Mouse (Mus musculus): ENCODE measurements around the gene Trim9. TPM values are rescaled to one million over a fixed set of nuclear protein-coding genes. Genes with fewer than 3 reads are reported as not detected.

Gene Trim9
- polyA plus RNA-seq, 1 experiment from 2014 or later = 1.1 TPM

- no peaks in the 10 kb centered on the region for H3K36me3 ChIP-seq (ENCODE audit: control insufficient read depth, insufficient read depth, low read length)
- WGBS = 55% methylated on average over 15 of the region's 15 CpGs
- no peak for ATAC-seq (ENCODE audit: insufficient read depth, low FRiP score)
- no peak overlapping the region for H3K4me2 ChIP-seq (ENCODE audit: low read depth, low read length)
- H3K9ac ChIP-seq (ENCODE audit: low read length) = no peak overlapping the region
- no peaks in the 10 kb centered on the region for H3K27me3 ChIP-seq (ENCODE audit: control insufficient read depth, insufficient read depth, low read length)
- H3K4me1 ChIP-seq (ENCODE audit: control insufficient read depth, insufficient read depth, low read length) = 0 out of 2 replicates have a peak, but pooled peaks cover 3% of the 10 kb centered on the region
- no peaks in the 10 kb centered on the region for H3K9me3 ChIP-seq (replicated peaks; ENCODE audit: control insufficient read depth, low read length)
- H3K27ac ChIP-seq (ENCODE audit: low read length) = no peak overlapping the region
- no peak overlapping the region for H3K4me3 ChIP-seq (replicated peaks; ENCODE audit: low read length)
Observed at GRCm38 (mm10) chr12:70247683-70248474, 99.5 kb downstream of the Trim9 start.

- Histone ChIP-seq H3K27me3 (ENCODE audit: control insufficient read depth, insufficient read depth, low read length) (no peaks in the 10 kb centered on the region), H3K9me3 (replicated peaks; ENCODE audit: control insufficient read depth, low read length) (no peaks in the 10 kb centered on the region), H3K9ac (ENCODE audit: low read length) (no peak overlapping the region), H3K4me1 (ENCODE audit: control insufficient read depth, insufficient read depth, low read length) (no peaks in the 10 kb centered on the region), H3K27ac (ENCODE audit: low read length) (no peak overlapping the region), H3K36me3 (ENCODE audit: control insufficient read depth, insufficient read depth, low read length) (no peaks in the 10 kb centered on the region), H3K4me2 (ENCODE audit: low read depth, low read length) (no peak overlapping the region), H3K4me3 (replicated peaks; ENCODE audit: low read length) (no peak overlapping the region)
- WGBS = 66% methylated on average over 7 of the region's 7 CpGs
- no peak for ATAC-seq (ENCODE audit: insufficient read depth, low FRiP score)
Observed at GRCm38 (mm10) chr12:70242550-70242949, 104.9 kb downstream of the Trim9 start.

GRCm38 (mm10) chr12:70239741-70240140 lies 107.7 kb downstream of the Trim9 start:
- no peaks in the 10 kb centered on the region for H3K36me3 ChIP-seq (ENCODE audit: control insufficient read depth, insufficient read depth, low read length)
- H3K4me1 ChIP-seq (ENCODE audit: control insufficient read depth, insufficient read depth, low read length) = peaks cover 4% of the 10 kb centered on the region; the same call in 1 of the 2 replicates
- ATAC-seq (ENCODE audit: insufficient read depth, low FRiP score) = no peak
- 77% methylated on average over 5 of the region's 5 CpGs for WGBS
- no peak overlapping the region for H3K9ac ChIP-seq (ENCODE audit: low read length)
- no peaks in the 10 kb centered on the region for H3K9me3 ChIP-seq (replicated peaks; ENCODE audit: control insufficient read depth, low read length)
- H3K27me3 ChIP-seq (ENCODE audit: control insufficient read depth, insufficient read depth, low read length) = no peaks in the 10 kb centered on the region
- no peak overlapping the region for H3K27ac ChIP-seq (ENCODE audit: low read length)
- H3K4me2 ChIP-seq (ENCODE audit: low read depth, low read length) = no peak overlapping the region
- H3K4me3 ChIP-seq (replicated peaks; ENCODE audit: low read length) = no peak overlapping the region

GRCm38 (mm10) chr12:70238604-70239003 lies 108.8 kb downstream of the Trim9 start:
- Histone ChIP-seq H3K4me1 (ENCODE audit: control insufficient read depth, insufficient read depth, low read length) (peaks cover 7% of the 10 kb centered on the region; the same call in 1 of the 2 replicates), H3K9me3 (replicated peaks; ENCODE audit: control insufficient read depth, low read length) (no peaks in the 10 kb centered on the region), H3K36me3 (ENCODE audit: control insufficient read depth, insufficient read depth, low read length) (no peaks in the 10 kb centered on the region), H3K27ac (ENCODE audit: low read length) (no peak overlapping the region), H3K4me2 (ENCODE audit: low read depth, low read length) (no peak overlapping the region), H3K4me3 (replicated peaks; ENCODE audit: low read length) (no peak overlapping the region), H3K9ac (ENCODE audit: low read length) (no peak overlapping the region), H3K27me3 (ENCODE audit: control insufficient read depth, insufficient read depth, low read length) (no peaks in the 10 kb centered on the region)
- WGBS = 59% methylated on average over 8 of the region's 8 CpGs
- ATAC-seq (ENCODE audit: insufficient read depth, low FRiP score) = no peak

GRCm38 (mm10) chr12:70234938-70235484 lies 112.4 kb downstream of the Trim9 start:
- Histone ChIP-seq H3K9me3 (replicated peaks; ENCODE audit: control insufficient read depth, low read length) (no peaks in the 10 kb centered on the region), H3K4me2 (ENCODE audit: low read depth, low read length) (peak overlapping the region; percentile 73), H3K36me3 (ENCODE audit: control insufficient read depth, insufficient read depth, low read length) (no peaks in the 10 kb centered on the region), H3K27me3 (ENCODE audit: control insufficient read depth, insufficient read depth, low read length) (no peaks in the 10 kb centered on the region), H3K9ac (ENCODE audit: low read length) (peak overlapping the region; percentile 73), H3K4me3 (replicated peaks; ENCODE audit: low read length) (peak overlapping the region; percentile 44), H3K27ac (ENCODE audit: low read length) (no peak overlapping the region), H3K4me1 (ENCODE audit: control insufficient read depth, insufficient read depth, low read length) (peaks cover 7% of the 10 kb centered on the region; the same call in 1 of the 2 replicates)
- ATAC-seq (ENCODE audit: insufficient read depth, low FRiP score) = peak; percentile 72; the same call in 1 of the 2 replicates
- WGBS = 10% methylated on average over 13 of the region's 13 CpGs

- H3K4me2 ChIP-seq (ENCODE audit: low read depth, low read length) = no peak overlapping the region
- WGBS = 9% methylated on average over 6 of the region's 6 CpGs
- ATAC-seq (ENCODE audit: insufficient read depth, low FRiP score) = peak; percentile 80; the same call in 1 of the 2 replicates
Observed at GRCm38 (mm10) chr12:70234411-70234810, 113.0 kb downstream of the Trim9 start.

GRCm38 (mm10) chr12:70233637-70234315 lies 113.6 kb downstream of the Trim9 start:
- Histone ChIP-seq H3K9me3 (replicated peaks; ENCODE audit: control insufficient read depth, low read length) (no peaks in the 10 kb centered on the region), H3K4me1 (ENCODE audit: control insufficient read depth, insufficient read depth, low read length) (peaks cover 7% of the 10 kb centered on the region; the same call in 1 of the 2 replicates), H3K27ac (ENCODE audit: low read length) (no peak overlapping the region), H3K4me3 (replicated peaks; ENCODE audit: low read length) (no peak overlapping the region), H3K36me3 (ENCODE audit: control insufficient read depth, insufficient read depth, low read length) (no peaks in the 10 kb centered on the region), H3K9ac (ENCODE audit: low read length) (no peak overlapping the region), H3K4me2 (ENCODE audit: low read depth, low read length) (no peak overlapping the region), H3K27me3 (ENCODE audit: control insufficient read depth, insufficient read depth, low read length) (no peaks in the 10 kb centered on the region)
- ATAC-seq (ENCODE audit: insufficient read depth, low FRiP score) = no peak
- 79% methylated on average over 6 of the region's 6 CpGs for WGBS

More at GRCm38 (mm10) chr12:70234411-70234810, 113.0 kb downstream of the Trim9 start:
- no peak overlapping the region for H3K27ac ChIP-seq (ENCODE audit: low read length)
- no peak overlapping the region for H3K4me3 ChIP-seq (replicated peaks; ENCODE audit: low read length)
- H3K9me3 ChIP-seq (replicated peaks; ENCODE audit: control insufficient read depth, low read length) = no peaks in the 10 kb centered on the region
- H3K4me1 ChIP-seq (ENCODE audit: control insufficient read depth, insufficient read depth, low read length) = peaks cover 7% of the 10 kb centered on the region; the same call in 1 of the 2 replicates
- H3K27me3 ChIP-seq (ENCODE audit: control insufficient read depth, insufficient read depth, low read length) = no peaks in the 10 kb centered on the region
- no peak overlapping the region for H3K9ac ChIP-seq (ENCODE audit: low read length)
- H3K36me3 ChIP-seq (ENCODE audit: control insufficient read depth, insufficient read depth, low read length) = no peaks in the 10 kb centered on the region

- Histone ChIP-seq H3K36me3 (ENCODE audit: control insufficient read depth, insufficient read depth, low read length) (no peaks in the 10 kb centered on the region), H3K9me3 (replicated peaks; ENCODE audit: control insufficient read depth, low read length) (no peaks in the 10 kb centered on the region), H3K4me3 (replicated peaks; ENCODE audit: low read length) (no peak overlapping the region), H3K4me2 (ENCODE audit: low read depth, low read length) (no peak overlapping the region), H3K27me3 (ENCODE audit: control insufficient read depth, insufficient read depth, low read length) (no peaks in the 10 kb centered on the region), H3K4me1 (ENCODE audit: control insufficient read depth, insufficient read depth, low read length) (peaks cover 7% of the 10 kb centered on the region; the same call in 1 of the 2 replicates), H3K9ac (ENCODE audit: low read length) (no peak overlapping the region), H3K27ac (ENCODE audit: low read length) (no peak overlapping the region)
- ATAC-seq (ENCODE audit: insufficient read depth, low FRiP score) = no peak
- WGBS = 41% methylated on average over 5 of the region's 5 CpGs
Observed at GRCm38 (mm10) chr12:70232020-70232544, 115.3 kb downstream of the Trim9 start.
